Mouse (Mus musculus) MN1 (cell line): ENCODE data around the gene Adamts3.
A peak's percentile ranks its signal among the peaks of the same experiment; 100 is the strongest.

ENCODE experiments used
- DNase-seq: peaks from one replicate; pipeline ENCODE4 v3.0.0-alpha.2; 2016; ENCODE audit warnings: low spot score

The Adamts3 gene

DNA sequence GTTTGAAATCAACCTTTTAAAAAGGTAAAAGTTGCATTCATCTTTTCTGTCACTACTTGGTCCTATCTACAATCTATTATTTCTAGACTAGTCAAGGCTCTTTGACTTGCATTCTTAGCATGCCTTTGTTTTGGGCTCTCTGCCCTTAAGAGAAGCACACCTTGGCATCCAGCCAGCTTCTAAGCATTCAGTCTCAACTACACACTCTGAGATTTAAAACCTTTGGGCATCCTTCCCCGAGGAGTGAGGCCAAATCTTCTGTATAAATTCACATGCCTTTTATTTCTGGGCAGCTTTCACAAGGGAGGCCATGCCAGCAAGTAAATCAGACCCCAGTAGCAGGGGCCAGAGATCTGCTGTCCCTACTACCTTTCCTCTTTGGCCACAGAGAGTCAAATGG is 178.9 kb downstream of the Adamts3 start:
- DNase-seq = no peak

DNA sequence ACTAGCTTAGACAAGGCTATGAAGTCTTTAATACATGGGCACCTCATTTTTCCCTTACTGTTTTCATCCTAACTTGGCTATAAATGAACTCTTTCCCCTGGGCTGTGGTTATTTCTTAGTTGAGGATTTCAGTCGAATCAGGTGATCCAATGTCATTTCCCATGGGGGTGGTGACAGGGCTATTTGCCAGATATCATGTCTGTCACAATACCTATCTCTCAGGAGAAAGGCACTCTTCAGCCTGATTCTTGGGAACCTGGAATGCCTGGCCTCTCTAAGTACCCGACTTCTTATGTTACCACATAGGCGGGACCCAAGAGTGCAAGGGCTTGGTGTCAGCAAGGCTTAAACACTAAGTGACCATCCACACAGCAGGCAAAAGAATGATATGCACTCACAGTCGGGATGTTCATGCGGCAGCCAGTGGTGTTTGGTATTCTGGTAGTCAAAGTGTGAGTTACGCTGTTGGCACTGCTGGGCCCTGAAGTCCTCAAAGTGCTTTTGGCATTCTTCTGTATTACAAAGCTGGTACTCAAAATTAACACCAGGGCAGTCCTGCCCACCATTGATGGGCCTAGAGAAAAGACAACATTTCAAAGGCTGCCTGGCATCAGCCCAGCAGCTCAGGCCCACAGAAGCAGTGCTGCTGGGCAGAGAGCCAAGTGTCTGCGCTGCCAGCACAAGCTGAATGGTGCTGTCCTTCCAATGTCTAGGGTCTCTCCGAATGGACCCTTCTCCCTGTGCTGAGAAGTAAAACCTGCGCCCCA is 181.7 kb downstream of the Adamts3 start:
- DNase-seq = no peak

DNA sequence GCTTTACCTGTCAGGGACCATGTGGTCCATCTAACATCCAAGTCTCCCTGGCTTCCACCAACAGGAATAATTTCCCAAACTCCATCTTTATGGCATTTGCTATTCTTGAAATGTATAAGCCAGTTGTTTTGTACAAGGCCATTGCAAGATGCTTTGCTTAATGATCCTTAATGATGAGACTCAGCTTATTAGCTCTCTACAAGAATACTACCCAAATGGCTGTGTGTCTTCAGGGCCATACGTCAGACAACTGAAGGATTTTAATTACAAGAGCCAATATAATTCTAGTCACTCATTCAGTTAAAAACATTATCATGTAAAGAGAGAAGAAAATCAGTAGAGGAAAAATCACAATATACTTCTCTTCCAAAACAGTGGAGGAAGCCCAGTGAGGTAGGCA is 195.3 kb downstream of the Adamts3 start:
- no peak for DNase-seq

DNA sequence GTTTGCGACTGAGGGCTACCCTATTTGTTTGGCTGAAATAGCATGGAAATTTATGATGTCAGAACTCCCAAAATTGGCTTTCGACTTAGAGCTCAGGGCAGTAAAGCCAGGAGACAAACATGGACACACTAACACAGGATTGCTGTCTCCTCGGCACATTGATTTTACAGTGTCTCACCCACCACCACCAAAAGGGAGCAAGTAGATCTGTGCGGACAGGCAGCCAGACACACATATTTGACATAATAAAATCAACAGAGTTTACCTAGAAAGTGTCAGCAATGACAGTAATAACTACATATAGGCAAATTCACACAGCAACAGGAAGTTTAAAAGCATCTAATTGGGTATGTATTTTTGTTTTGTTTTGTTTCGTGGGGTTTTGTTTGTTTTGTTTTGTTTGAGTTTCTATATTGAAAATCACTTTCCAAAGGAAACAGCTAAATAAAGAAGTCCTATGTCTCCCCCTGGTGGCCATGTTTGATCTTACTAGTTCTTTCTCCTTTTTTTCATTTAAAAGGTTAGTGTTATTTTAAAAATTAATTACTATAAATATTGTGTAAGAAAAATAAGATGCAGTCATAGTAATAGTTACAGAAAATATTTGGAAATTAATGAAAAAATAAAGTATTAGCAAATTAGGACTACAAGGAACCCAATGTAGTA is 203.1 kb downstream of the Adamts3 start:
- peak; percentile 56 for DNase-seq

DNA sequence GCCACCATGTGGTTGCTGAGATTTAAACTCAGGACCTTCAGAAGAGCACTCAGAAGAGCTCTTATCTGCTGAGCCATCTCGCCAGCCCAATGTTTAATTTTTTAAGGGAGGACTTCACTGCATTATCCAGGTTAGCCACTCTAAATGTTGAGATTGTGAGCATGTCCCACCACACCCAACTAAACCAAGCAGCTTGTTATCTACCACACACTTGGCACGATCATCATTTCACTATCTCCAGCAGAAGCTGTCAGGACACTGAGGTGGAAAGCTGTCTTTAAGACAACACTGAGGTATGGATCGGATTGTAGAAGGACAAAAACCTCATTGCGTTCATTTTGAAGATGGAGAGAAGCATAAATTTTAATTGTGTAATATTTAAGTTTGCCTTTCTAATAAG is 205.0 kb downstream of the Adamts3 start:
- DNase-seq = no peak

DNA sequence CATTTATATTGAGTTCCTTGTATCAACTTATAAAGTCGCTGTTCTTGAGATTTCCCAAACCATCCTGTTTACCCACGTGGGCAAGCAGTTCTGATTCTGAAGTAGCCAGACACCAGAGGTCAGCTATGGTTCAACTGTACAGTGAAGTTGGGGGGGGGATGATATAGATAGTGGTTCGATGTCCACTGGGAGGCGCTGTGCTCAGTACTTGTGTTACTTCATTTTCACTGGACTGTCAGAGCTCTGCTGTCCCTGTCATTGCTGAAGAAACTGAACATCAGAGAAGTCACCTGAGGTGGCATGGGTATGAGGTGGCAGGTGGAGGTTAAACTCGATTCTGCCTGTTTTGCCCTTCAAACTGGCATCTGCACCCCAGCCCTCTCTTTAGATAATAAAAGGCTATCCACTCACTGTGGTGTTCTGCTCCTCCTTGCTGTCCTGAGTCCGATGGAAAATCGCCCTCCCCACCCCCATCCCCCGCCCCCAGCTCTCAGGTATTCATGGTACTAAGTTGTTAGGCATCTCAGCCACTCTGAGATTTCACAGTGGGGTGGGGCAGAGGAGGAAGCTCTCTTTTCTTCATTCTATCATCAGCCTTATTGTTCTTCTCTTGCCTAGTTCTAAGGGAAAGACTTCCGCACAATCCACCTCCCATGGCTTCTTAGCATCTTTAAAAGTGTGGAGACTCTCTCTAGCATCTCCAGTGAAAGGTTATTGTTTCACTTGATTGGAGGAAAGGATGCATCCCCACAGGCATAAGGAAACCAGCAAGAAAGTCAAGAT is 208.9 kb downstream of the Adamts3 start:
- DNase-seq = no peak

DNA sequence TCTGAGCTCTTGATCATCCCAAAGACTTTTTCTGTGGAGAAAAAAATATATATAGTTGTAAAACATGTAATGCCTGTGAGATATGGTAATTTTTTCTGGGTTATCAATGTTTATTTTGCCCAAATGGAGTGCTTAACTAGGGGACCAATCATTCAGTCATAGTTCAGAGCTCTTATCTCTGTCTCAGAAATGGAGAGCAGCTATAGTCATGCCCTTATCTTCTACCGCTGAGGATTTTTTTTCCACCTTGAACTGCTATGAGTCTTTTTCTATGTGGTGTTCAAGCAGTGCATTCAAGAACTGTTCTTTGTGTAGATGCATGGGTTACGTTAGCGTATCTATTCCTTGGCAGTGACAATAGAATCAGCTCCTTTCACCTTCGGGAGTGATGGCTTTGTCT is 210.2 kb downstream of the Adamts3 start:
- DNase-seq = no peak

DNA sequence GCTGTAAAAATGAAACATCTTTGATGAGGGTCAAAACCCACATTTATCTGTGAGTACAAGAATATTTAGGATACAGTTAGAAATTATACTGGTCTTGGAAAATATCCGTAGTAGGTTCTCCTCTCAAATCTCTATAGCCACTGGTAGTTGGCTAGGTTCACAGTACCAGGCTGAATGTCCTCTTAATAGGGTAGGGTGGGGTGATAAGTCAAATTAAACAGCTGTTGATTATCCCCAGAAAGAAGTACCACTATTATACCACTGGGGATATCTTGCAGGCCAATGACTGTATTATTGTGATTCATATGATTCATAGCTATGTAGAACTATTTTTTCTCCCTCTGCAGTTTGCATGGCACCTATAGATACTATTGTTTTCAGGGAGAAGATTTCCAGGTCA is 228.8 kb downstream of the Adamts3 start:
- DNase-seq = no peak

DNA sequence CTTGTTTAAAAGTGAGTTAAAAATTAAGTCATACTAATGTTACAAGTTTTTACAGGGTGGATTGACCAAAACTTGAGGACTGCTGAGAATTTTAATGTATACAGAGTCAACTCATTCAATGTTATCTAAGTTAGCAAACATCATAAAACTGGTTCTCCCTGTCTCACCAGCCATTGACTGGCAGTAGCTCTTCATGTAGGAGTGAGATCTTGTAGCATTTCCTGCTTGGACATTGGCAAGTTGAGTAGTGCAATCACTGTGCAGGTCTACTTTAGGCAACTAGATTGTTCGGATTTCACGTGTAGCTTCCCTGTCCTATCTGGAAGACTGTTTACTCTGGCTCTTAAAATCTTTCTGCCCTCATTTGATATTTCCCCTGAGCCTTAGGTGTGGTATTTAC is 229.3 kb downstream of the Adamts3 start:
- DNase-seq = no peak

DNA sequence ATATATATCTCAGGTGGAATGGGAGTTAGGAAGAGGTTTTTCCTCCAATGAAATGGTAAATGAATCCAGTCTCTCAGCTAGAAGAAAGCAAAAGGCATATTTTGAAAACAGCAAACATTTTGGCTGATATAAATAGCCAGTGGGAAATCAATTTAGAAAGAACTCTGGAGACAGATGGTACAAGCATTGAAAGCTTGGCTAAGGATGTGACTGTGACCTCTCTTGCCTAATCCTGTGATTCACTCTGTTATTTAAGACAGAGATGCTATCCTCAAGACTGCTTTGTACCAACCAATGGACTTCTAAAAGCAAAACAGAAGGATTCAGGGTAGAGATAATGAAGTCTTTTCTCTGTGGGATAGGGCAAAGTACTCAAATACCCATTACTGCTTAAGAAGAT is 236.2 kb downstream of the Adamts3 start:
- no peak for DNase-seq

DNA sequence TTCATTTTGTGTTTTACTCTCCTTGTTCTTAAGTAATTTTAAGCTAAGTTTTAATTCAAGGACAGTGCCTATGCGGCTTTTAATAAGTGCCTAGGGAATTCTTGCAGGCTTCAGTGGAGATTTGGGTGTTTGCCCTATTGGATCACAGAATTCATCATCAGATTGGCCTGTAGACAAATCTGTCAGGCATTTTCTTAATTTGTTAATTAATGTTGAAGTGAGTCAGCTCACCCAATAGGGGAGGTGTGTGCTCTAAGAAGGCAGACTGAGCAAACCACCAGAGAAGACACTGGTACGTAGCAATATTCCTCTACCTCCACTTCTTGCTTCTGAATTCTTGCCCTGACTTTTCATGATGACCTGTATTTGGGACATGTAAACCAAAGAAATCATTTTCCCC is 247.7 kb downstream of the Adamts3 start:
- DNase-seq = no peak

DNA sequence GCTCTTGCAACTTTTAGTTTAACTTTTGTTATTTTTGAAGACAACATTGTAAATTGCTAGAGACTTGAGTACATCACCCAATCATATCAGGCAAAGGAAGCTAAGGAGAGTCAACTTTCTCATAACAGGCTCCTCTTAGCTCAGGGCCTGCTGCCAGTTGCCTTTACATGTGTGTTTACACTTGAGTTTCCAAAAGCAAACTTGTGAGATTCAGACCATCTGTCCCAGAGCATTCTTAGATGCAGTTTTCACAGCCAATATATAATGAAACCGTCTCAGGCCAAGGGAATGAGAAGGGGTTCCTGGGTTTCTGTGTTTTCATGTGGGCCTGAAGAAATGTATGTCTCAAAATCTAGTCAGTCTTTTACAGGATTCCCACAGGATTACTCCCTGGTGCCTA is 251.5 kb downstream of the Adamts3 start:
- no peak for DNase-seq
